Mouse (Mus musculus): ENCODE data around the gene Cad.

GRCm38 (mm10) chr5:31108000-31108490 is 53.5 kb downstream of the Cad start, which contains the start of gene Slc30a3:
- no peak for TF ChIP-seq USF1 (IDR thresholded peaks at IDR 0.05; ENCODE audit: low read depth, low read length)
- no peak for TF ChIP-seq CTCF (conservative IDR thresholded peaks at IDR 0.05 in 1 of 2, IDR thresholded peaks at IDR 0.05 in 1 of 2; ENCODE audit: low read depth in 2 of 2, low read length in 2 of 2)
- no peak for TF ChIP-seq POLR2A (IDR thresholded peaks at IDR 0.05; ENCODE audit: low read depth, low read length)
- TF ChIP-seq NELFE (IDR thresholded peaks at IDR 0.05; ENCODE audit: low read depth, low read length): no peak
- TF ChIP-seq EP300 (IDR thresholded peaks at IDR 0.05; ENCODE audit: low read length): no peak
- no peak for TF ChIP-seq CHD2 (IDR thresholded peaks at IDR 0.05; ENCODE audit: low read length)

All from CH12.LX (cell line).